Mouse (Mus musculus) lung, postnatal 14 days (tissue): Measurements from ENCODE around the gene Synj2.
A peak's percentile ranks its signal among the peaks of the same experiment; 100 is the strongest.

Experiments
- DNase-seq: peaks from one replicate; pipeline ENCODE4 v3.0.0; 2021

Gene Synj2

DNA sequence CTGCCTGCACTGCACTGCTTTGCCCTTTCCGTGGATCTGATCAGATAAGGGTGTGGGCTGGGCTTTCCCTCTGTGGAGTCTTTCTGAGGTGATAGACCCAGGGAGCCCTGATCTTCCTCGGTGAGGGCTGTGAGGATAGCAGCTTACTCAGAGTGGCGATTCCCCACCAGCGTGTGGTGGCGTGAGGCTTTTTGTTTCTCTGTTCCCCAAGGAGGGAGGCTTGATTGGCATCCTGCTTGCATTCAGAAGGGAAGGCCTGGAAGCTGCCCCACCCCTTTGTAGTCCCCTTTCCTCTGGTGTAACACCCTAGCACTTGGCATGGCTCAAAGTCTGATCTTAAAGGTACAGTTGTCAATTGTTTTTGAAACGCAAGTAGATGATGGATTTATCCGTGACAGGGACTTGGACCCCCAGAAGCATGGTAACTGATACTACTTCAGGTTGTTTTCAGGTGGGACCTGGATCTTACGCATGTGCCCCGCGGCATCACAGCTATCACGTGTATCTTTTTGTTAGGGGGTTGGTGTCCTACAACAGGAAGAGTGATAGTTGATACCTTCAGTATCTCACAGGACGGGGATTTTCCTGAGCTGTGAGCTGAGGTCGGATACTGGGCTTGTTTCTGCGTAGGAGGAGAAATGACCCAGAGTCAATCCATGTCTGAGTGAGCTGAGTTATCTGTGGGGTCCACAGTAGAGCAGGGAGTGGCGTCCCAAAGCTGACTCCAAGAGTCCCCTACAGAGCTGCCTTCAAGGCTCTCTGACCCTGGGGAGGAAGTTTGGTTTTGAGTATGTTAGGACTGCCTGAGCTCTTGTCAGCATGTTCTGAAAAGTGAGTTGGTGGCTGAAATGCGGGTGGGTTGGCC lies 36.2 kb downstream of the Synj2 start:
- peak; percentile 70 for DNase-seq

DNA sequence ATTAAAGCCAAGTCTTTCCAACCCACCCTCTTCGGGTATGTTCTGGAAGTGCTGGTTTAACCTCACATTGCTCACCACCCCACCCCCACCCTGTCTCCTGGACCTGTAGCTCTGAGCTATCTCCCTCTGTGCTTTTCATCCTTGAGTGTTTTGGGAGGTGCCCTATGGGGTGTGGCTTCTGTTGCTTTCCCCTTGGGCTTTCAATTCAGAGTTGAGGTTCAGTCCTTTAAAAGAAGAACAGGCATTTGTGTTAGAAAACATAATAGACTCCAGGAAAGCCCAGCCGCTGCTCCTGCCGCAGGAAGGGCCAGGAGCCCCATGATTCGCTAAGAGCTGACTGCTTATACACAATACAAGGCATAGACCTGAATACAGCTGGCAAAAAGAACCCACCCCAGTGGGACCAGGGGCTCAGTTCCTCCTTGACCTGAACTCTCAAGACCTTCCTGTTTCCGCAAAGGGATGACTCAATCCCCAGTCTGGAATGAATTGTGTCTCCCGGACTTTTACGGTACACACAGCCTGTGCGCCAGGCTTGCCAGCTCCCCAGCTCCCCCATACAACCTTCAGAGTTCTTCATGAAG lies 36.9 kb downstream of the Synj2 start:
- DNase-seq: peak; percentile 28

DNA sequence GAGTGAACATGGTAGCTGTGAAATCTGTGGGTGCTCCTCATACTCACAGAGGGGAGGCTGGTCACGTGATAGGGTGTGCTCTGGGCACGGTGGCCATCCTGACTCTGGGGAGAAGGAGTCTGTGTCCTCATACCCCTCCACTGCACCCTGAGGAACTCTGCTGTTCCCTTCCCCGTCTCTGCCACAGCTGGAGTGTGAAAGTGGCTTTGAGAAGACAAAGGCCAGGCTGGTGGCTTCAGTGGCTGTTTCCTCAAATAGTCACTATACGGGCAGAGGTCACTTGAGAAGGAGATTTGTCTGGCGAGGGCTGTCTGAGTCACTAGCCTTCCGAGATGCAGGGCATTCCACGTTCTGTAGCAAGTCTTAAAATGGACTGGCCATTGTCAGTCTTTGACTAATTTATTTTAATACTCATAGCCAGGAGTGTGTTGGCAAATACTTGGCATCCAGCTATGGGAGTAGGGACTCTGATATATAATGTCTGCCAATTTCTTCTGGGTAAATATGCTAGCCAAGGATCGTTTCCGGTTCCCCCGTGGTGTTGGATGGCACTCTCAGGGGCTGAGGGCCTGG lies 37.5 kb downstream of the Synj2 start:
- no peak for DNase-seq

DNA sequence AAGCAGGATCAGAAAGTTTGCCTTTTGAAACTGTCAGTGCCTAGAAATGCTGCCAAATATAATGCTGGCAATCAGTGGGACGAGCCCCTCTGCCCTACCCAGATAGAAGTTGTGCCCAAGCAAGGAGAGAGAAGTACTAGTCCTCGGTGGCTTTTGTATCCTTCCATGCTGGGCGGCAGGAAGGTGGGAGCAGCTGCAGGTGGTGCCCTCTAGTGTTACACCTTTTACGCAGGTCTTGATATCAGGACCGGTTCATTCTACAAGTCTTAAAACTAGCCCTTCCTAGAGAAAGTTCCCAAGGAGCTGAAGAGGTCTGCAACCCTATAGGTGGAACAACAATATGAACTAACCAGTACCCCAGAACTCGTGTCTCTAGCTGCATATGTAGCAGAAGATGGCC lies 39.8 kb downstream of the Synj2 start:
- peak; percentile 48 for DNase-seq

GRCm38 (mm10) chr17:5983150-5983549 lies 42.1 kb downstream of the Synj2 start:
- DNase-seq: no peak

- no peak for DNase-seq
These were observed 42.8 kb downstream of the Synj2 start for GRCm38 (mm10) chr17:5983901-5984300.

- no peak for DNase-seq
These were observed 43.7 kb downstream of the Synj2 start for GRCm38 (mm10) chr17:5984700-5985231.

DNA sequence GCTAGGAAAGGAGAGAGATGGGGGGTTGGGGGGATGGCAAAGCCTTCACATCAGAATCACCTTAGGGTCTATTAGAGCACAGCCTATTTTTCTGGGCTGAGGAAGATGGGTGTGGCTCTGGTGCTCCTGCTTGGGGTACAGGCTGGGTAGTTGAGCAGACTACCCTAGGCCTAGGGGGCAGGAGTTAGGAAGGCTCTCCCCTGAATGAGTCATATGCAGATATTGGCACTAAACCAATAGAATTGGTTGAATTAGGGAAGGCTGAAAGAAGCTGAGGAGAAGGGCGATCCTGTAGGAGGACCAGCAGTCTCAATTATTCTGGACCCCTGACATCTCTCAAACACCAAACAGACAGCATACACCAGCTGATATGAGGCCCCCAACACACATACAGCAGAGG lies 44.2 kb downstream of the Synj2 start:
- no peak for DNase-seq

DNA sequence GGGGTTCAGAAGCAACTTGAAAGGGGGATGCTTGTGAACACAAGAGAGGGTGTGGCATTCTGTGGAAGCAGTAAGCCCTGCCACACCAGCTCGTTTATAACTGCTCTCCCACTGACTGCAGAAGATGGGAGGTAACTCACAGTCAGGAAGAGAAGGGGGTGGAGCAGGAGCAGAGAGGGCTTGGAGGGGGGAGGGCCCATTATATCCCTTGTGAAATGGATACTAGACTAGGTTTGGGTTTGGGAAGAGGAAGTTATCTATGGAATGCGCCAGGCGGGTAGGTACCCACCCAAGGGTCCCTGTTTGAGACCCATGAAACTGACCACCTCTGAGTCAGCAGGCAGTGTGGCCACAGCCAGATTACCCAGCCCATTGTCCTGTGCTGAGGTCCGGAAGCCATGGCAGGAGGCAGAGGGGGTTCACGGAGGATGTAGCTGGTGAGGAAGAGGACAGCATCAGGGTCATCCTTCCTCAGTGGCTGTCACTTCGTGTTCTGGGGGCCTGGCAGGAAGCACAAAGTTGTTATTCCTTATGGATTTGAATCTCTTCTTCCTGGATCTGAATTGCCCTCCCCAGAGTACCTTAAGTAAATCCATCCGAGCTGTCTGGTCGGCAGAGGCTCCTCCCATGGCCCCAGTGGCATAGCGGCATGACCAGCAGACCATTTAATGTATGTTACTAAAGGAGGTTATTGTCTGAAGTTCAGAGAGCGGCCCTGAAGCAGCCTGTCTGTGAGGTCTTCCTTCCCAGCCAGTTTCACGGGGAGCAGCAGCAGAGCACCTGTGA lies 46.4 kb downstream of the Synj2 start:
- no peak for DNase-seq

- no peak for DNase-seq
These were observed 47.0 kb downstream of the Synj2 start for GRCm38 (mm10) chr17:5988102-5988501.

- DNase-seq: no peak
These were observed 51.9 kb downstream of the Synj2 start for GRCm38 (mm10) chr17:5992866-5993580.

GRCm38 (mm10) chr17:5993581-5994260 lies 52.6 kb downstream of the Synj2 start:
- DNase-seq: no peak

DNA sequence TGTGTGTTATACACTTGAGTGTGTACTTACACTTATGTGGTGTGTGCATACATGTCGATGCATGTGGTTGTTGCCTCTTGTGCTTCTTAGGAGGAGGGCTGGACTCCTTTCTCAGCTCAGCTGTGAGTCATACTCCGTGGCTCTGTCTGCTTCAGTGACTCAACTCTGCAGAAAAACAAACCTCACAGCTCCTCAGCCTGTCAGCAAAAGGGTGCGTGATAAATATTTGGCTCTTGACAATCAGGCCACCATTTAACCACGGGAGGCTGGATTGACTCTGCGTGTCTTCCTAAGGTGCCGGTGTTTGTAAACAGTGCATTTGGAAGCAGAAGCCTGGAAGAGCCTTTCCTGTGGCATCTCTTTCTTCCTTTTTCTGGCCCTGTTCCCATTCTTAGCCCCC lies 53.5 kb downstream of the Synj2 start:
- no peak for DNase-seq

DNA sequence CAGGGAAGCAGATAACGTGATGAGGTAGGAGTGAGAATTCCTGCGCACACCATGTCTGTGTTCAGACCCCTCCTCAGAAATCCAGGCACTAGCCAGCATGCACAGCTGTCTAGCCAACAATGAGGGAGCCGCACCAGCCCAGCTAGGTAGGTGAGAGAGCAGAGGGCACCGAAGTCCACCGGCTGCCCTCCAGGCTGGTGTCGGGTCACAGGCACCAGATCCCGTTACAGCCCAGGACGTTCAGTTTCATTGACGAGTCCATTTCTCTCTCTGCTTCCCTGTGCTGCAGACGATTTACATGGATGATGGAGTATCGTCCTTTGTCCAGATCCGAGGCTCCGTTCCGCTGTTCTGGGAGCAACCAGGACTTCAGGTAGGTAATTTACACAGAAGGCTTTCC lies 55.5 kb downstream of the Synj2 start:
- no peak for DNase-seq

DNA sequence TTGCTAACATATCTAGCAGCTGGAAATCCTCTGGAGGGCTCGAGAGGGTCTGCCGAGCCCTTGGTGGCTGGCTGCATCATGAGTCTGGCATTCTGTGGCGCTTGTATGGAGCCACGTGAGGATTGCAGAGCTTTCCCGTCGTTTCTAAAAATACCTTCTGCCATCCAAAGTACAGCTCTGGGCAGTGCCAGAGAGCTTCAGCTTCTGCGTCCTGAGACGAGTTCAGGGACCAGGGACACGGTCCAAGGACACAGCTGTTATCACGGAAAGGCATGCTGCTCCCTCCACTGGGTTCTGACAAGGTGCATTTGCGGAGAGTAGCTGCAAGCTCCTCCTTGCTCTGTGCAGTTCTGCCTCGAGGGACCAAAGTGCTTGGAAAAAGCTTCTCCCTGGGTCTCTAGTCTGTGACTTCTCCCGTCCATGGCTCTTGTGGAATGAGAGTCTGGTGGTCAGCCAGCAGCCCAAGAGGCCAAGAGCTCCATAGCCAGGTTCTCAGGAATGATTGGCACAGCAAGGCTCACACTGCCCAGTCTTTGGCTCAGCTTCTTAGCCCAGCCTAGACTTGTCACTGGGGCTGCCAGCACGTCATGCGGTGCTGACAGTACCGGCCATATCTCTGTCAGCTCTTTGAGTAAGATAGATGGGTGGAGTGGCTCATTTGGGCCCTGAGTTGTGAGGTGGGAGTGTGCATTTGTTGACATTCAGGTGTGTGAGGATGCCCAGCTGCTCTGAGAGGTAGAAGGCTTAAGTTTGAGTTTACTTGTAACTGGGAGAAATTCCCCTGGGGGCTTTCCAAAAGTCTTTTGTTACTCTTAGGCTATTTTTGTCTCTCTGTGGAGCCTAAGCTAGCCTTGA lies 56.5 kb downstream of the Synj2 start:
- no peak for DNase-seq

DNA sequence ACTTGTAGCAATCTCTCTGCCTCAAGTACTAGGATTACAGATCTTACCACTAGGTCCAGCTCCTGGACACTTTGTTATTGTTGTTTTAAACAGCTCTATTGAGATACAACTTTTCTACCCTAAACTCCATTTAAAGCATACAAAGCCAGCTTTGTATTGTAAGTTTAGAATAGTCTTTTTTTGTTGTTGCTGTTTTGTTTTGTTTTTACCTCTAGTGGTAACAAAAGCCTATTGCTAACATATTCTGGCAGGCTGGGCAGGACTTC lies 57.1 kb downstream of the Synj2 start:
- DNase-seq: no peak

DNA sequence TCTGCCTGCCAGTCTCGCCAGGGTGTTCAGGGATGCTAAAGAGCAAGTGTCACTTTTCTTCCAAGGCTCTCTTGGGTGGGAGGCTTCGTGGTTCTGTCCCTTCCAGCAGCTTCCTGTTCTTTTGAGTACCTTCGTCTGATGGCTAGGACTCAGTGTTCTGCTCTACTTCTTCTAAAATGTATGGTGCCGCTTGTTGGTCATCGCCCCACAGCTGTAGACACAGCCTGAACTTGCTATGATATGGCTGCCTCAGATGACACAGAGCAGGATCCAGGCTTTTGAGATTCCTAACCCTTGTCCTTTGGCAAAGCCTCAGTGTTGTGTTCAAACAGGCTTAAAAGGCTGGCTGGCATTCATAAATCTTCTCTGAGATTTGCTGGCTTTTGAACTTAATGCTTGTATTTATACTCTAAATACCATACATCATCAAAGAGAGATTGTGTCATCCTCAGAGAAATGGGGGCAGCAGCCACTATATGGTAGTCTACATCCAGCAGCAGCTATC lies 58.0 kb downstream of the Synj2 start:
- DNase-seq: no peak

DNA sequence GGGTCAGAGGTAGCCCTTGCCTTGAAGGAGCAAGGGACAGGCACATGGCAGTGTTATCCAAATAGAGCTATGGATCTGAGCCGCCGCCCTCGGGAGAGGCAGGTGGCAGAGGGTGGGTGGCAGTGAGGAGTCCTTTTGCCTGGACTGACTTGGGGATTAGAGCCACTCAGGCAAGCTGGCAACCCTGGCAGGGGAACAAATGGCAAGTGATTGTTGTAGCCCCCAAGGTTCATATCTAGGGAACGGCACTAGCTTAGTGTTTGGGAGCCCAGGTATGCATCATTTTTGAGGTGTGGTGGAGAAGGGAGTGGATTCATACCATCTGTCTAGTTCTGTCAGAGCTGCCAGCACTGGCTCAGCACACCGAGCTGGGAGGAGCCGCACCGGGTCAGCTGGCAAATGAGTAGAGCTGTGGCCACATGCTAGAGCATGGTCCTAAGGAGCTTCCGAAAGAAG lies 59.8 kb downstream of the Synj2 start:
- DNase-seq: no peak

GRCm38 (mm10) chr17:6001389-6001788 lies 60.3 kb downstream of the Synj2 start:
- DNase-seq: no peak

DNA sequence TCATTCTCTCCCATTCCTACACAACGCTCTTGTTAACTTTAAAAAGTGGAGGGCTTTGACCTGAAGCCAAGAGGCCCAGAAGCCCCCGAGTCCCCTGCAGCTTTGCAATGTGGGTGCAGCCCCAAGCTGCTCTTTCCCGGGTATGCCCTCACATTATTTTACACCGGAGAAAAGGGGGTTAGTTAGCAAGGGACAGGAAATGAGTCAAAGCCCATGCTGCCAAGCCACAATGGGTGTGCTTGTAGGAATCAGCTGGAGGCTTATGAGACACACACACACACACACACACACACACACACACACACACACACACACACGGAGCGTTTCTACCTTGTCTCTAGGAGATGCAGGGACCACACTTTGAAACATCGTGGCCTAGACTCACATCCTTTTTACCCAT lies 60.8 kb downstream of the Synj2 start:
- DNase-seq: no peak

DNA sequence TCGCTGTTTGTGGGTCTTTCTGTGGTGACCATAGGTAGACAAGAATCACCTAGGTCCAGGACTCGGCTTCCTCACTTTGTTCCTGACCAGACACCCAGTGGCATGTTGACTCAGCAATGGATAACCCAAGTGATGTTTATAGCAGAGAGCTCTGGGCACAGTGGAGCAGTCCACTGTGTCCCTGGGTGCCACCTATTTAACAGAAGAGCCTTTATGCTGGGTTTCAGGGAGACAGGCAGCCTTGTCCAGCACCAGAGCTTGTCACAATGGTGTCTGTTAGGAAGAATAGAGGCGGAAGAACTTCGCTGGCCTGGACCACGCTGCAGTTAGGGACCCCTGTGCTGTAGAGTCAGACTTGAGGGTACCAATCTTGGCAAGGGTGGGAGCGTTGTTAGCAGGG lies 61.5 kb downstream of the Synj2 start:
- DNase-seq: no peak
